Mouse (Mus musculus) heart, embryonic 10.5 days (tissue): ENCODE data around the gene Add2. TPM values are rescaled to one million over a fixed set of nuclear protein-coding genes. Genes with fewer than 3 reads are reported as not detected.

Experiments
- DNase-seq: peaks from one replicate; pipeline ENCODE4 v3.0.0-alpha.2; 2017; ENCODE audit warnings: low spot score
- H3K27ac ChIP-seq: fragments of 300-500 bp; sonication (generic); 2 replicates; pipeline ENCODE4 v1.5.1; 2016; ENCODE audit warnings: mild to moderate bottlenecking
- H3K27me3 ChIP-seq: fragments of 300-500 bp; sonication (generic); 2 replicates; pipeline ENCODE4 v1.6.1; 2016; ENCODE audit warnings: mild to moderate bottlenecking; ENCODE audit not compliant: poor library complexity, insufficient read depth, severe bottlenecking
- H3K36me3 ChIP-seq: fragments of 300-500 bp; sonication (generic); 2 replicates; pipeline ENCODE4 v1.6.1; 2016; ENCODE audit warnings: mild to moderate bottlenecking, moderate library complexity
- H3K4me1 ChIP-seq: fragments of 300-500 bp; sonication (generic); 2 replicates; pipeline ENCODE4 v1.6.1; 2016; ENCODE audit warnings: mild to moderate bottlenecking
- H3K4me3 ChIP-seq: fragments of 300-500 bp; sonication (generic); 2 replicates; pipeline ENCODE4 v1.5.1; 2016; ENCODE audit warnings: mild to moderate bottlenecking, moderate library complexity
- H3K9me3 ChIP-seq: fragments of 300-500 bp; sonication (generic); 2 replicates; pipeline ENCODE4 v1.6.1; 2016; ENCODE audit warnings: mild to moderate bottlenecking, moderate library complexity
- WGBS: fragments of 180-500 bp; shearing (Covaris S2); methylation state at CpG from one replicate; pipeline ENCODE4 v1.1.7; 2016; 5-methylcytosine and 5-hydroxymethylcytosine counted together
- polyA plus RNA-seq: library from polyadenylated mRNA; unstranded; fragments of >200 nt; fragmentation: Nextera tagmentation; extraction: Ambion mirVana; gene quantifications from 2 replicates; pipeline ENCODE4 v1.2.1, GENCODE M21; 2016

The Add2 gene
- polyA plus RNA-seq, 1 experiment from 2014 or later: 12.1 TPM

DNA sequence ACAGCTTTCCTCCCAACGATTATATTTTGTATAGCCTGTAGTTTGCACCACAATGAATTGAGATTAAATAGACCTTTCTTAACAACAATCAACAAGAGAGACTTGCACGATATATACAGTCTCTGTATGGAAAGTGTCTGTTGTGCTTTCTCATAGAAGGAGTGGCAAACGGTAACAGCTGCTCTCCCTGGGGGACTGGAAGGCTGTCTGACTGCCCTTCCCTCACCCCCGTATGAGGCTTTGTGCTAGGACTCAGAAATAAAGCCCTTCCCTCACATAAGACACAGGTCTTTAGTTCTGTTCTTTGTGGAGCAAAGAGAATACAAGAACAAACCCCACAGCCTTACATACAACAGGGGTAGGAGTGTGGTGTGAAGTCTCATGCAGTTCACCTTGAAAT, 24.6 kb downstream of the Add2 start:
- 47% methylated on average over 4 of the region's 4 CpGs for WGBS
- Histone ChIP-seq H3K36me3 (no peaks in the 10 kb centered on the region), H3K27ac (peak overlapping the region; percentile 45), H3K27me3 (no peaks in the 10 kb centered on the region), H3K4me3 (no peak overlapping the region), H3K9me3 (no peaks in the 10 kb centered on the region), H3K4me1 (peaks cover 36% of the 10 kb centered on the region)
- no peak for DNase-seq

DNA sequence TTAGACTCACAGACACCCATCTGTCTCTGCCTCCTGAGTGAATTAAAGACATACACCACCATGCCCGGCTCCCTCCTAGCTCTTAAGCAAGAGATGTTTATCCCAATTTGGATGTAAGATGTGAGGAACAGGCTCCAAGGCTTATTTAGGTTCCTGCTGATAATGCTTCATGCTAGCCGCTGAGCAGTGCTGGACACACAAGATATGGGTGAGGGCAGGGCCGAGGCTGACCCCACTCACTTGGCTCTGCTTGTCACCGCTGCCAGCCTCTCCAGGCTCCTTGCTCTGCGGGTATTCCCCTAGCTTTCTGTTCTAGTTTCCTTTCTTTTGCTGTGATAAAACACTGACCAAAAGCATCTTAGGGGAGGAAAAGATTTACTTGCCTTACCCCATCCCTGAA, 25.1 kb downstream of the Add2 start:
- Histone ChIP-seq H3K36me3 (no peaks in the 10 kb centered on the region), H3K27ac (peak overlapping the region; percentile 45), H3K27me3 (no peaks in the 10 kb centered on the region), H3K4me3 (no peak overlapping the region), H3K9me3 (no peaks in the 10 kb centered on the region), H3K4me1 (peaks cover 36% of the 10 kb centered on the region)
- DNase-seq: peak; percentile 83
- WGBS: 31% methylated on average over 5 of the region's 5 CpGs

DNA sequence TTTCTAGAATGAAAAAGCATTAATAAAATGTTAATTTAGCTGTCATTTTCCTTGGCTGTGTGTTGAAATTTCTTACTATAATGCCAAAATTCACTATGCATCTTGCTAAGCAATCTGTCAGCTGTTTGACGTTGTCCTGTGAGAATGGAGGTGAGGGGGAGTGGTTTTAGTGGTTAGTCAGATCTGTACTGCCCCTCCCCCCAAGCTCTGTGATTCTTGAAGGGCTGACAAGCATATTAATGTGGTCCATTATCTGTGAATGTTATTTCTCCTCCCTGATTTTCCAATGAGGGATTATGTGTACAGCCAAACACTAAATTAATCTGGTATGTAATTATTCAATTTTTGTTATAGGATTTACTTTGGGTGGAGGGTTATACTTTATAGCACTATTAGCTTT, 30.0 kb downstream of the Add2 start:
- no peaks in the 10 kb centered on the region for H3K27me3 ChIP-seq
- H3K4me1 ChIP-seq: peaks cover 15% of the 10 kb centered on the region
- H3K9me3 ChIP-seq: no peaks in the 10 kb centered on the region
- H3K27ac ChIP-seq: no peak overlapping the region
- H3K4me3 ChIP-seq: no peak overlapping the region
- no peak for DNase-seq
- H3K36me3 ChIP-seq: no peaks in the 10 kb centered on the region
- WGBS: 2% methylated on average over 1 of the region's 1 CpGs

DNA sequence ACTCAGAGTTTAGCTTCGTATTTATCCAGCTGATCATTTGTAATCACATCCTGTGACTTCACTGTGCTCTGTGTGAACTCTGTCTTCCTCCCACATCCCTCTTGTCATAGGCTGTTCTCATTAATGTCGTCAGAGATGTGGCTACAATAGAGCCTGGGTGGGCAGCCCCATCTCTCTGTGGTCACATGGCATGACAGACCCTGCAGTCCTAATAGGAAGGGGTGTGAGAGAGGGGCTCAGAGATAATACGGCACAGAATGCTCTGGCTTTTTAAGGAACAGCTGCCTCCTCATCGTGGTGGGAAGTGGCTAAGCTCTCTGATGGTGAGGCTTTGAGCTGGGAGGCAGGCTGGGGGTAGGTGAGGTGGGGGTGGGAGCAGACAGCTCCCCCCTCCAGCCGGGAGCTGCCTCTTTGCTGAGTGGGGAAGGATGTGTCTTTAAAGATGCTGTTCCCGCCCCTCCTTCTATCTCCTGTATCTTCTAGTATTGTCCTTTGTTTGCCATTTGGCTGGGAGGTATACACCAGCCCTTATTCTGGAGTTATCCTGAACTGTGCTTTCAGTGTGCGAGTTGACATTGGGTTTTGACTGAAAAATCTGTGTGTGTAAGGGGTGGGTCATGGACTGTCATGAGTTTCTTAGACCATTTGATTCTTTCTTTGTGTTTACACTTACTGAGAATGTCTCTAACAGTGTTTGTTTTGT, 30.8 kb downstream of the Add2 start:
- peaks cover 7% of the 10 kb centered on the region; the same call in 1 of the 2 replicates for H3K4me1 ChIP-seq

DNA sequence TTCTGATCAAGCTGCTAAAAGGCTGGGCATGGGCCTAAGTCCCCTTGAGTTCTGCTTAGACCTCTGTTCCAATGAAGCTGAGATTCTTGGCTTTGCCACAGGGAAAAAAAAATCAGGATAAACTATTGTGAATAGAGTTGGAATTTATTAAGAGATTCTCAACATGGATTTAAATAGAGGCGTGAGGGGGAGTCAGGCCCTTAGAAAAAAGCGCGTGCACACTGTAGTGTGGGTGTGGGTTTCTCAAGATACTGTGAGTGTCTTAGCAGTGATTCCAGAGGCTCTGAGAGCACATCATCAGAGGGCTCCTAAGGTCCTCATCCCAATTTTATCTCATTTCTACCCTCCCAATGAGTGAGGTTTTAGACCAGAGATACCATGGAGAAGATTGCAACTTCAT, 31.7 kb downstream of the Add2 start:
- no peak overlapping the region for H3K27ac ChIP-seq
- H3K4me1 ChIP-seq: peaks cover 11% of the 10 kb centered on the region; the same call in 1 of the 2 replicates
- no peaks in the 10 kb centered on the region for H3K9me3 ChIP-seq
- H3K27me3 ChIP-seq: no peaks in the 10 kb centered on the region
- no peak overlapping the region for H3K4me3 ChIP-seq
- 95% methylated on average over 3 of the region's 3 CpGs for WGBS
- no peak for DNase-seq
- H3K36me3 ChIP-seq: no peaks in the 10 kb centered on the region

More for the DNA sequence above, 30.8 kb downstream of the Add2 start:
- no peaks in the 10 kb centered on the region for H3K36me3 ChIP-seq
- no peaks in the 10 kb centered on the region for H3K27me3 ChIP-seq
- H3K27ac ChIP-seq: no peak overlapping the region
- no peak overlapping the region for H3K4me3 ChIP-seq
- WGBS: 42% methylated on average over 7 of the region's 7 CpGs
- H3K9me3 ChIP-seq: no peaks in the 10 kb centered on the region
- no peak for DNase-seq

DNA sequence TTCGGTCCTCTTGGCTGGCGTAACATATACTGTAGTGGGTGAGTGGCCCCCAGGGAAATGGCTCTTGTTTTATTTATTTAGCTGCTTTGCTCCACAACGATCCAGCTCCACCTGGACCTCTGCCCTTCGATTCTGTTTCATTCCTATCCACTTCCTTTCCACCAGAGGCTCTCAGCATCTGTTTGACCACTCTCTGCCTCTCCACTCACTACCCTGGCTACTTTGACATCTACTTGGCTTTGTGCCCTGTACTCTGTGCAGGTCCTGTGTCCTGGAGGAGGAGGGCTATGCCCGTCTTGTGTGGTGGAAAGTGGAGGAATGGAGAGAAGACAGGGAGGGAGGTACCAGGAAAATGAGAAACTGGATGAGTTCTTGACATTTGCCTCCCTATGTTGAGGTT, 33.7 kb downstream of the Add2 start:
- WGBS: 66% methylated on average over 5 of the region's 5 CpGs
- Histone ChIP-seq H3K27me3 (peaks cover 5% of the 10 kb centered on the region; the same call in 1 of the 2 replicates), H3K27ac (no peak overlapping the region), H3K9me3 (no peaks in the 10 kb centered on the region), H3K4me1 (peaks cover 11% of the 10 kb centered on the region; the same call in 1 of the 2 replicates), H3K4me3 (no peak overlapping the region), H3K36me3 (no peaks in the 10 kb centered on the region)
- DNase-seq: no peak

DNA sequence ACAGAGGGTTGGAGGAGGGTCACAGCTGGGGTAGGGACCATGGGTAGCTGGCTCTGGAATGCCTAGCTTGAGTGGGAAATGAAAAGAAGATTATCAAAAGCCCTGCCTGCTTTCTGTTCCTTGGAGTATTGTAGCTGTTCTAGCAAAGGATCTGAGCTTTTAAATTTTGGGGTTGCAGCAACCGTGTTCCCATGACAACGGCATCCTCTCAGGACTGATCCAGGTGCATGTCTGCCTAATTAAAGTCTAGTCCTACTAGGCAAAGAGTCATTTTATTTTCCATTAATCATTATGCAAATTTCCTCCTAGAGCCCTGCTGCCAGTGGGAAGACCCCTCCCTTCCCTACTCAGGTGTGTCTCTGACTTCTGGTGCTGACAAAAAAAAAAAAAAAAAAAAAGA, 34.2 kb downstream of the Add2 start:
- Histone ChIP-seq H3K36me3 (no peaks in the 10 kb centered on the region), H3K4me3 (no peak overlapping the region), H3K27ac (no peak overlapping the region), H3K27me3 (peaks cover 5% of the 10 kb centered on the region; the same call in 1 of the 2 replicates), H3K4me1 (peaks cover 11% of the 10 kb centered on the region; the same call in 1 of the 2 replicates), H3K9me3 (no peaks in the 10 kb centered on the region)
- DNase-seq: no peak
- 90% methylated on average over 2 of the region's 2 CpGs for WGBS

DNA sequence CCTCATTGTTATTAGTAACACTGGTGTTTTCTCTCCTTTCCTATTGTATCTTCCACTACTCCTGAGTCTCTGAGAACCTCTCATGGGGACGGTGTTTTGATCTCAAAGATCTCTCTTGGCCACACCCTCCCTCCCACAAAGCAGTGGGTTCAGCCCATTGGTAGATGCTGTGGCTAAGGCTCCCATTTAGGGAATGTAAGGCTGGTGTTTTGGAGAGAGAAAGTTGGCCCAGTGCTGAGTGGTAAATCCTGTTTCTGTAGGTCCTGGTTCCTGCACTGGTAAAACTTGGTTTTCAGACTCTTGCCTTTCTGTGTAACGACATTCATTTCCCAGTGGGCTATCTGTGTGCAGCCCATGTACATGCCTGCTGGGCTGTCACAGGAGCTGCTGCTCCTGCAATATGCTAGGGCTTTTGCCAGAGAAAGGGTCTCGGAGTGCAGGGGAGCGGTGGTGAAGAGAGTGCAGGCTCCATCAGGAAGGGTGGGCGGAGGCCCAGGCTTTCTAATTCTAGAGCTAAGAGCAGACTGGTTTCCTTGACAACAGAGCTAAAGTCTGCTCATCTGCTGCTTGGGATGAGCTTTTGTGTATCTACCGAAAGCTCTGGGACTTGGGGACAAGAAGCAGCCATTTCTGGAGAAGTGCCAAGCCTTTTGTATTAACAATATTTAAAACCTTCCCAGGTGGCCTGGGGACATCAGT, 36.0 kb downstream of the Add2 start:
- Histone ChIP-seq H3K36me3 (no peaks in the 10 kb centered on the region), H3K9me3 (no peaks in the 10 kb centered on the region), H3K27me3 (peaks cover 5% of the 10 kb centered on the region; the same call in 1 of the 2 replicates), H3K27ac (no peak overlapping the region), H3K4me3 (no peak overlapping the region), H3K4me1 (peaks cover 5% of the 10 kb centered on the region; the same call in 1 of the 2 replicates)
- 57% methylated on average over 6 of the region's 6 CpGs for WGBS
- DNase-seq: no peak

DNA sequence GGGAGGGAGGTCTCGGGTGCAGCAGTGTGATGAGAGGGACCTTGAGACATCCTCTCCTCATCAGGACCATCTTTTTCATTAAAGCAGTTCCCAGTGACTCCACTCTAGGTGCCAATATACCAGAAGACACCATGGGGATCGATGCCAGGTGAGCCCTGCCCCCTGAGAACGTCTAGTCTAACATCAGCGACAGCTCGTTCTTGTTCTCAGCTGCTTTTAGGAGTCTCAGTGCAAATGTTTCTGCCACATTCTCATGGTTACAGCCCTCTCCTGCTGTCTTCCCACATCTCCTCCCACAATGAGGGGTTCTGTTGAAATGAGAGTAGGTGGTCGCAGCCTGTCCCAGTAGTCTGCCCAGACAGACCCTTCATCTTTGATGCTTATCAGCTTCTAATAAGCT, 38.2 kb downstream of the Add2 start:
- DNase-seq: no peak
- 0 out of 2 replicates have a peak, but pooled peaks cover 4% of the 10 kb centered on the region for H3K4me1 ChIP-seq
- H3K27ac ChIP-seq: no peak overlapping the region
- H3K4me3 ChIP-seq: no peak overlapping the region
- H3K36me3 ChIP-seq: no peaks in the 10 kb centered on the region
- 81% methylated on average over 6 of the region's 6 CpGs for WGBS
- peaks cover 5% of the 10 kb centered on the region; the same call in 1 of the 2 replicates for H3K27me3 ChIP-seq
- no peaks in the 10 kb centered on the region for H3K9me3 ChIP-seq

DNA sequence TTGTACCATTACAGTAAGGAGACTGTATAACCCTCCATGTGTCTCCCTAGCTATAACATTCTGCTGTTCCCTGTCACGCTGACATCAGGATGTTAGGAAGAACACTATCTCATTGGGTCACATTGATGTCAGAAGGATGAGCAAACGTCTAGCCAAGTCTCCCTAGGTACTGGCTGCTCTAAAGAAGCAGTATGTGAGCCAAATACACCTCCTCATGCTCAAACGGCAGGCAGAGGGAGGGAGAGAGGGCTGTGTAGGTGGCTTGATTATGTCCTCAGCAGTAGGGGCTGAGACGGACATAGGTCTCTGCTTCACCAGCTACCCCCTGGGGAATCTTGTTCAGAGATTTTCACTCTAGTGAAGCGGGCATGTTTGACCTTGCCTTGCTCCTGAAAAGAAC, 38.7 kb downstream of the Add2 start:
- Histone ChIP-seq H3K36me3 (no peaks in the 10 kb centered on the region), H3K9me3 (no peaks in the 10 kb centered on the region), H3K27ac (no peak overlapping the region), H3K27me3 (peaks cover 5% of the 10 kb centered on the region; the same call in 1 of the 2 replicates), H3K4me1 (0 out of 2 replicates have a peak, but pooled peaks cover 4% of the 10 kb centered on the region), H3K4me3 (no peak overlapping the region)
- 61% methylated on average over 5 of the region's 5 CpGs for WGBS
- no peak for DNase-seq

DNA sequence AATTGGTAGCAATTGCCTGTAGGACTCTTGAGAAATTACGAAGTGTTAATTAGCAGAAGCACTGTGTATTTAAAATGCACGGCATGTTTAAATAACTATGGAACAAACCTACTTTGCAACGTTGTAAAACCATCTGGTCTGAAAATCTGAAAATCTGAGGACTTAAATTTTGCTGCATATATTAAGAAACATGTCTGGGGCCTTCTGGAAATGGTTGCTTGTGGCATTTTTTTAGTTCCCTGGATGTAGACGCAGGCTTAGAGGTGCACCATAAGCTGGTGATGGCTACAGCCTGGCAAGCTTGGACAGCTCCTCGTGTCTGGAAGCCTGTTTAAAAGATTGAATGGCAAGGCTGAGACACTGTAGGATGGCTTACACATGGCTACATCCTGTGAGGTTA, 40.5 kb downstream of the Add2 start:
- Histone ChIP-seq H3K36me3 (no peaks in the 10 kb centered on the region), H3K27me3 (peaks cover 5% of the 10 kb centered on the region; the same call in 1 of the 2 replicates), H3K9me3 (no peaks in the 10 kb centered on the region), H3K4me1 (0 out of 2 replicates have a peak, but pooled peaks cover 4% of the 10 kb centered on the region), H3K4me3 (no peak overlapping the region), H3K27ac (no peak overlapping the region)
- 75% methylated on average over 5 of the region's 5 CpGs for WGBS
- DNase-seq: no peak

DNA sequence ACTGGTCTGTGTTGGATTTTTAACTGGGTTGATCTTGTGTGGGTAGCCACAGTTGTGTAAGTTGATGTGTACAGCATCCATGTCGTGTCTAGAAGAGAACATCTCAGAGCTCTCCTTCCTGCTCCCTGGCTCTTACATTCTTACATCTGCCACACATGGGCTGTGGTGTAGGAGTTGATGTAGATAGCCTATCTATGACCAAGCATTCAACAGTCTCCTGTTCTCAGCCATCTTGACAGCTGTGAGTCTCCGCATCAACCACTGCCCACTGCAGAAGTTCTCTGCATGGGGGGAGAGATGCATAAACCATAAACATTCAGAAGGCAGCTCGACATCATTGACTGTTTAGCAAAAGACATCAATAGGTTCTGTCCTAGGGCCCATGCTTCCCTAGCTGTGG, 41.4 kb downstream of the Add2 start:
- H3K4me3 ChIP-seq: no peak overlapping the region
- H3K36me3 ChIP-seq: no peaks in the 10 kb centered on the region
- WGBS: 76% methylated on average over 3 of the region's 3 CpGs
- no peaks in the 10 kb centered on the region; the same call in 1 of the 2 replicates for H3K4me1 ChIP-seq
- DNase-seq: no peak
- peaks cover 5% of the 10 kb centered on the region; the same call in 1 of the 2 replicates for H3K27me3 ChIP-seq
- no peak overlapping the region for H3K27ac ChIP-seq
- H3K9me3 ChIP-seq: no peaks in the 10 kb centered on the region

DNA sequence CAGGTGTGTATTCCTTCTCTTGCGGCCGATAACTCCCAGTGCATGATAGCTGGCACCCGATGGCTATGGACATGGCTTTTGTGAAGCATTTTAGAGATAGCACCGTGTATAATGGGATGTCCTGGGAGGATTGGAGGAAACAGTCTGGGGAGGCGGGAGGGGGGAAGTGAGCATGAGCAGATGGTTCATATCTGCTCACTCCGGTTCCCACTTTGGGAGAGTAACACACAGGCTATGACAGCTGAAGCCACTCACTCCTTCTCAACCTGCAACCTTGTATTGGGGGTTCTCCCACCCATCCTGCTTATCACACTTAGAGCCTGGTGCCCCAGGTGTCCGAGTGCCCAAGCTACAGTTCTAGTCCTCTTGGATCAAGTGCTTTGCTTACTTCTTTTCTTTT, 41.8 kb downstream of the Add2 start:
- Histone ChIP-seq H3K36me3 (no peaks in the 10 kb centered on the region), H3K9me3 (no peaks in the 10 kb centered on the region), H3K4me1 (no peaks in the 10 kb centered on the region; the same call in 1 of the 2 replicates), H3K27me3 (peaks cover 5% of the 10 kb centered on the region; the same call in 1 of the 2 replicates), H3K4me3 (no peak overlapping the region), H3K27ac (no peak overlapping the region)
- 73% methylated on average over 7 of the region's 7 CpGs for WGBS
- DNase-seq: no peak
